Mouse (Mus musculus): ENCODE results near the gene Uggt2.

Gene Uggt2

DNA sequence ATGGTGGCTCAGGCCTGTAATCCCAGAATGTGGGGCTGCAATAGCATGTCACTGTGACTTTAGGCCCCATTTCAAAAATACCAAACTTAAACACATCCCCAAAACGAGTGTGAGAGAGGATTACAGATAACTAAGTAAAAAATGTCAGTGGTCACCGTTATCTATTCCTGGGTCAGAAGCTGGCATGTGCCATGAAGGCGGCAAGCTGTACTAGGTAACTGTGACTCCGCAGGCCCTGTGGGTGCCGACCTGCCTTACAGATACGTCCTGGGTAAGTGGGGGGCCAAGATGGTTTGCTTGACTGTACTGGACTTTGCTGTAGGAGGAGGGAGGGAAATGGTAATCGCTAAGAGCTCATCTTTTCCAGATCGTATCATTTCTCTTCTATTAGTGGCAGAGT is 118.3 kb downstream of the Uggt2 start:
- no peak for DNase-seq (ENCODE audit: low read depth)

DNA sequence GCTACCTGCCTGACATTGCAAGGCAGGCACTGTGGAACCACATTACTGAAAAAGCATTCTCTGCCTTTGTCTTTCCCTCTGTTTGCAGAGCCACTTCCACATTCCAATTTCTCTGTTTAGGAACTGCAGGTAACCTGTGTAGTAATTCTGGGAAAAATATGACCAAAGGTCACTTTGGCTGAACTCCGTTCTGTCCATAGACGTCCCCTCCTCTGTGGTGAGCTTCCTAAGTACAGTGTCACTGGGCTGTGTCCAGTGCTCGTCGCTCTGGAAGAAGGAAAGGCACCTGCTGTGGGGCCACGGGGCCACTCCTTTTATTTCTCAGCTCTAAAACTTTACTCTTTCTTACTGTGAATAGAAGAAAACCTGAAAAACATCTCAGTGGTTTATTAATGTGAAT is 118.9 kb downstream of the Uggt2 start:
- DNase-seq (ENCODE audit: low read depth), result no peak

DNA sequence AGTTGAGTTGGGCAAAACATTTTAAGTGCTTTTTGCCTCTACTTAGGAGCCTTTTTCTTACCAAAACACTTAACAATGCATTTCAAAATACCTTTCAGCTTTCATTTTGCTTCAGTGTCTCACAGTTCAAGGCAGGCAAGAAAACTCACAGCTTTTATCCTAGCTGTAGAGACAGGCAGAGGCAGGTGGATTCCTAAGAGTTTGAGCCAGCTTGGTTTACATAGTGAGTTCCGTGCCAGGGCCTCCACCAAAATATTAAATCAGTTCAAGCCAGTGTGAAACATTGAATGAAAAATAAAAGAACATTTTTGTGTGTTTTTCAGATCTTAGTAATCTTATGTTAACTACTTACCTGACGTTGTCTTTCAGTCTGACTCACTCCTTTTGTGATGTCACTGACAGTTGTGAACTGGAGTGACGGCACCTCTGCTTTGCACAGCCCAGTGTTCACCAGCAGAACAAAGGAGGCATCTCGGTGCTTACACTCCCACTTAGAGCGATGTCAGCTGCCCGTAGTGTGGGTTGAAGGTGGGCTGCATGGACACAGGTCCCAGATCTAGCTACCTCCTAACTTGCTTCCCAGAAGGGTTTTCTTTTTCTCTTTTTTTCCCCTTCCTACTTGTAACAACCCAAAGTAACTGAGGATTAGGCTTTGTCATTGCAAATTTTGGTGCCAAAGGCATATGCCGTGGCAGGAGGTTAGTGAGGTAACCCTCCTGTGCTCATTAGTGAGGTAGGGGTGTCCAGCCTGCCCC is 119.5 kb downstream of the Uggt2 start:
- DNase-seq (ENCODE audit: low read depth), result no peak

DNA sequence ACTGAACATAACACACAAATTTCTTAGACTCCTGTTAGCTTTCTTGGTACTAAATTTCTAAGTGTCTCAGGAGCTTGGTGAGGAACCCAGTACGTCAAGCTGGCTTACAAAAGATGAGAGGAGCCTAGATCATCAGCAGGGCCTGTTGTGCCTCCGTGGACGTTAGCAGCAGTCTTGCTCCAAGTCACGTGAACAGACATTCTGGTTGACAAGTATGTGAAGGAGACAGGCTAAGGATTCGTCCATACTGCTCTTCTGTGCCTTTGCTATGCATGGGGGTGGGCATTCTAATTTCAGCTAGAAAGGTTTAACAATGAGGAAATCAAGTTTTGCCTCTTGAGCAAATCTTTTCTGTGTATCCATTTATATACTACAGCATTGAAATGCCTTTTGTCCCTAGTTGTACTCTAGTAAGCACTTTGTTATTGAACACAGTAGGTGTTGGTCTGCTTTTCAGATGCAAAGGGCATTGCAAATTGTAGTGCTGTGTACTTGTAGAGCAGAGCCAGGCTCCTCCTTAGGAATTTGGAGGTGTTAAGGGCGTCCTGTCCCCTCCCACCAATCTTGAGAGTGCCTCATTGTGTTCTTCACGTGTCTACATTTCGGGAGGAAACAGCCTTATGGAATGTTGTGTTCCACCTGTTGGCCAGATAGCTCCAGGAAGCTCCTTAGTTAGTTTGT is 122.0 kb downstream of the Uggt2 start:
- no peak for DNase-seq (ENCODE audit: low read depth)

DNA sequence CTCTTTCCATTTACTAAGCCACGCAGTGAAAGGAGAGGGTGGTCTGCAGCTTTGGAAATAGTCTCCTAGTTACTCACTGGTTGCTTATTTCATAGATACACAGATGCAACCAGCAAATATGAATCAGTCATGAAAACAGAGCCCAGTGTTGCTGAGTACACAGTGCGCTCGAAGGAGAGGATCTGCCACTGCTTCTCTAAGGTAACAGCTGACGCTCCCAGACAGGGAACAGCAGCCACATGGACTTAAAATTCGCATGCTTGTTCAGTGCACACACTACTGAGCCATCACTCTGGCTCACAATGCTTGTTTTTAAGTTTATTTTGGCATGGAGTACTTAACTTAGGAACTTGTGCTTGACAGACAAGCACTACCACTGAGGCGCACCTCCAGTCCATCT is 127.0 kb downstream of the Uggt2 start:
- DNase-seq (ENCODE audit: low read depth), result no peak

DNA sequence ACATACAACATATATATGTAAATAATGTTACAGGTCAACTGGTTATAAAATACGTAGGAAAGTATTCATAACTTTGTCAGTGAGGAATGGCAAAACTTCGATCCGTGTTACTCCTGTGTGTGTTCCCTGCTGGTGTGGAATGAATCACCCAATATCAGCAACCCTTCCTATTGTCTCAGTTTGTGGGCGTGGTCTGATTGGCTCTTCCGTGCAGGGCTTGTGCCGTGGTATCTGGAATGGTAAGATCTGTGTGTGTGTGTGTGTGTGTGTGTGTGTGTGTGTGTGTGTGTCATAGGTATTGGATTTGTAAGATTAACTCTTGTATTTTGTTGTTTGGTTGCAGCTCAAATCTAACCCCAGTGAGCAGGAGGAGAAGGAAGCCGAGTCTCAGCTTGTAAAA is 131.6 kb downstream of the Uggt2 start:
- DNase-seq (ENCODE audit: low read depth), result no peak

DNA sequence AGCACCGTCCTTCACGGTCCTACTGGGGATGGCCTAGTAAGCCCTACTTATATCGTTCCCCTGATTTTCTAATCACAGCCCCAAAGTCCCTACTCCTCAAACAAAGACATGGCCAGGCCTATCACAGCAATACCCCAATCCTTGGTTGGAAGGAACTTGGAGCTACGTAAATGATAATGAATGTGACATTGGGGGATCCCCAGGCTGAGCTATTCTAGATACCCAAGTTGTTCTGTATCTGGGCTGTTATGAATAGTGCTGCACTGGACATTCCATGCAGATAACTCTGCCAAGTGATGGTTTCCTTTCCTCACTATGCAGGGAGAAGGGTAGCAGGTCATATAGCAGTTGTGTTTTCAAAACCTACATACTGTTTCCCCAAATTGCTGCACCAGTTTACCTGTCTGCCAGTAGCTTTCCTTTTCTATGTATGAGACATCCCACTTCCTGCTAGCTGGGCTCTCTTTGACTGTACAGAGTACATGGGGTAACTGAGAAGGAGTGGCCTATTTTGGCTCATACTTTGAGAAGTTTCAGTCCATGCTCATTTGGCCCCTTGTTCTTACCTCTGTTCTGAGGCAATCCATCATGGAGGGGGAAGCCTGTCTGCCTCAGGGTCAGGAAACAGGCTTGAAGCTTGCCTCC is 133.8 kb downstream of the Uggt2 start:
- no peak for DNase-seq (ENCODE audit: low read depth)

DNA sequence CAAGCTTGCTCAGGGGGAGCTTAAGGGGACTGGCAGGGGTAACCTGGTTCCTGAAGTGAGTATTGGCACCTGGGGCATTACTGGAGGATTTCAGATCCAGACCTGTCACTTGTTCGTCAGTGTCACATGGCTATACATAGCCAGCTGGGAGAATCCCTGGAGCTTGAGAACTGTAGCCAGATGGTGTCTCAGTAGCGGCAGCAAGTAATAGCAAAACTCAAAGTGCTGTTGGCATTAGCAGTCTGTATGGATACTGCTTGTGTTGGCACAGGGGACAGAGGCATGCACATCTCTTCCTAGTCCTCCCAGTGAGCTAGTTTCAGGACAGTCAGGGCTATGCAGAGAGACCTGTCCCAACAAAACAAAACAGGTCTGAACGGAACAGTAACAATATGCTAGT is 141.2 kb downstream of the Uggt2 start:
- no peak for DNase-seq (ENCODE audit: low read depth)

DNA sequence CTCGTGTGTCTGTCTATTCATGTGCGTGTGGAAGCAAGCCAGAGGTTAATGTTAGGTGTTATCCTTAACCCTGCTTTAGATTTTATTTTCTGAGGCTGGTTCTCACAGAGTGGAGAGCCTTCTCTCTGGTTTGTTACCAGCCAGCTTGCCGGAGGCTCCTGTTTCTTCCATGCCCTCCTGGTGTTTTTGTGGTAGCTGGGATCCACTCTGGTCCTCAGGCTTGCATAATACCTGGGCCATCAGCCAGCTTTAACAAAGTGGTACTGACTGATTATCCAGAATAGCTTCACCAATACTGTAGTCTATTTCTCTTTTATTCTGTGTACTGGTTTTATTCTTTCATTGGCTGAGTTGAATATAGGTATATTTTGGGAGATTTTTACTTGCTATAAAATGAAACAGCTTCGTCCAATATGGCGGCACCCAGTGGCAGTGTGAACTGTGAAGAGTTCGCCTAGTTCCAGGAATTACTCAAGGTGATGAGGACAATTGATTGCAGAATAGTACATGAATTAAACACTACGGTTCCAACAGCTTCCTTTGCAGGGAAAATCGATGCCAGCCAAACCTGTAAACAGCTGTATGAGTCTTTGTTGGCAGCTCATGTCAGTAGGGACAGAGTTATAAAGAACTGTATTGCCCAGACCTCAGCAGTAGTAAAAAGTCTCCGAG is 147.2 kb downstream of the Uggt2 start:
- no peak for DNase-seq (ENCODE audit: low read depth)

DNA sequence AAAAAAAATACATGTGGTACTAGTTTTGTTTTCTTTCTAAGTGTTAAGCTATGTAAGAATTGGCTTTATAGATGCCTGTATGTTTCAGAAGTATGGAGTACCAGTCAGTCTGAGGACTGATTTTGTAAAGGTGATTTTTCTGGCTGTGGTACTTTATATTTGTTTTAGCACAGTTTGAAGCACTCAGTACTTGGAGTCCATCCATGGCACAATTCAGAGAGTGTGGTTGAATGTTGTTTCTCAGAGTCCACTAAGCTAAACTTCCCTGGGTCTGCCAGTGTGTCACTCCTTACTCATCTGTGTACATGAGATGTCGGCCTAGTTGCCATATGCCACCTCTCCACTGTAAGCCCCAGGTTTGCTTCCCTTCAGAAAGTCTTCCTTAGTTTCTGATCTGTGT is 150.4 kb downstream of the Uggt2 start:
- no peak for DNase-seq (ENCODE audit: low read depth)

DNA sequence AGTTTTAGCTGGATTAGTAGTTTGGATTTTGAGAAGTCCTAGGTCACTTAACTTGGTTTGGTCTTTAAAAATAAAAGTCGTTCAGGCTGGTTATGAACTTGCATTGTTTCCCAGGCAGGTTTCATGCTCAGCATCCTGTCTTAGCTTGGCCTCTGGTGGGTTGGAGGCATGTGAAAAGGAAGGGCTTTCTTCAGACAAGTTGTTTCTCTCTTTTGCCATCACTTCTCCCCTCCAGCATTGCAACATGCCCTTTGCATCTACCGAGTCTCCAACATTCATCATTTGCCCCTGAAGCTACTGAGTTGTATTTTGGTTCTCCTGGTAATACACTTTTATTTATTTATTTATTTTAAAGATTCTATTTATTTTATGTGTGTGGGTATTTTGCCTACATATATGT is 154.5 kb downstream of the Uggt2 start:
- no peak for DNase-seq (ENCODE audit: low read depth)

DNA sequence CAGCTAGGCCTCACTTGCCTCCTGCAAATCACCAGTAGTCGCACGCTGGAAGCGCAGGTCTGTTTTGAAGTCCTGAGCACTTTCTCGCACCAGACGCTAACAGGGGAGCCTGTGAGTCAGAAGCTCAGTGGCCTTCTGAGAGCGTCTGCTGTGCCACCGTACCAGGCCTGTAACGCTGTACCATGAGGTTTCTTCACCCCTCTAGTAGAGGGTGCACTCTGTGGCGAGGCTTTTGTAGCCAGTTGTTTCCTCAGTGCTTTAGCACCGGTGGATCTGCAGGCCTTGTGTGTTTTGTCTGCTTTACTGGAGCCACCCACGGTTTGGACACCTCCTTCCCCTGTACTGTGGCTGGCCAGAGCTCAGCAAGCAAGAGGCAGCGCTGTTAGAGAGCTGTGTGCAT is 157.2 kb downstream of the Uggt2 start:
- no peak for DNase-seq (ENCODE audit: low read depth)

DNA sequence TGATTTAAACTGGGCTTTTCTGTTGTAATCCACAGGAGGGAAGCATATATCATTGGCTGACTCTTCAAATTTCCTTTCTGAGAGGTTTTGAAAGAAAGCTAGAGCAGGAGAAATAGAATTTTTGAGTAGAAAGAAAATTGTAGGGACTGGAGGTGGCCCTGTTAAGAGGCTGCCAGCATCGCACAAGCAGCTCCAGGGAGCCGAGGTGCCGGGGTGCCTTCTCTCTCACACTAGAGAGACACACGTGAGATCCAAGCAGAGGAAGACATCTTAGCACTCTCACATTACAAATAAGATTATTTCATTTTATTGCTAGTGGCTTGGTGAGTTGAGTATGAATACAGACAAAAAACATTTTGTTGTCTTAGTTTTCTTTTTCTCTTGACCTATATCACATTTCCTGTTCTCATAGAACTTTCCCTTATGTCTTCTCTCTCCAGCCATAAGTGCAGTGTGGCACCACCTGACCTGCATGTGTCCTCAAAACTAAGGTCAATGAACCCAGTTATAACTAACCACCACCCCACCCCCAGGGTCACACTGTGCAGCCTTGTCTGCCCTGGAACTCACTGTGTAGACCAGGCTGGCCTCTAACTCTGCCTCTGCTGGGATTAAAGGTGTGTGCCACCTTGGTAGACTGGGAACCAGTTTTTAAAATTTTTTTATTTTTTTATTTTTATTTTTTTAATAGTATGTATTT is 158.3 kb downstream of the Uggt2 start:
- DNase-seq (ENCODE audit: low read depth), result no peak

DNA sequence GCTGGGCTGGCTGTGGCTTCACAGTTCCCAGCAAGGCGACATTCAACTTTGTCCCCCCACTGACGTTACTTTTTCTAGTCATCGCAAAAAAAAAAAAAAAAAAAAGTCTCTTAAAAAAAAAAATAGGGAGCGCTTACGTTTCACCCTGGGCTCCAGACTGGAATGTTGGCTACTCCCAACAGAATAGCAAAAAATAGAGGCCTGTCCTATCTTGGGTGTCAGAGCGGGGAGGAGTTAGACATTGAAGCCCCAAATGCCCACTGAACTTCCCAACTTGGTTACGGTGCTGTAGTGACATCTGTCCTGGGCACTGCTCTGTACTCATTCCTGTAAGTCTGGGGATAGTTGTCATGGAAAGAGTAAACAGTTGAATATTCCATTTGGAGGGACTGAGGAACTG is 160.7 kb downstream of the Uggt2 start:
- peak; percentile 27 for DNase-seq (ENCODE audit: low read depth)

DNA sequence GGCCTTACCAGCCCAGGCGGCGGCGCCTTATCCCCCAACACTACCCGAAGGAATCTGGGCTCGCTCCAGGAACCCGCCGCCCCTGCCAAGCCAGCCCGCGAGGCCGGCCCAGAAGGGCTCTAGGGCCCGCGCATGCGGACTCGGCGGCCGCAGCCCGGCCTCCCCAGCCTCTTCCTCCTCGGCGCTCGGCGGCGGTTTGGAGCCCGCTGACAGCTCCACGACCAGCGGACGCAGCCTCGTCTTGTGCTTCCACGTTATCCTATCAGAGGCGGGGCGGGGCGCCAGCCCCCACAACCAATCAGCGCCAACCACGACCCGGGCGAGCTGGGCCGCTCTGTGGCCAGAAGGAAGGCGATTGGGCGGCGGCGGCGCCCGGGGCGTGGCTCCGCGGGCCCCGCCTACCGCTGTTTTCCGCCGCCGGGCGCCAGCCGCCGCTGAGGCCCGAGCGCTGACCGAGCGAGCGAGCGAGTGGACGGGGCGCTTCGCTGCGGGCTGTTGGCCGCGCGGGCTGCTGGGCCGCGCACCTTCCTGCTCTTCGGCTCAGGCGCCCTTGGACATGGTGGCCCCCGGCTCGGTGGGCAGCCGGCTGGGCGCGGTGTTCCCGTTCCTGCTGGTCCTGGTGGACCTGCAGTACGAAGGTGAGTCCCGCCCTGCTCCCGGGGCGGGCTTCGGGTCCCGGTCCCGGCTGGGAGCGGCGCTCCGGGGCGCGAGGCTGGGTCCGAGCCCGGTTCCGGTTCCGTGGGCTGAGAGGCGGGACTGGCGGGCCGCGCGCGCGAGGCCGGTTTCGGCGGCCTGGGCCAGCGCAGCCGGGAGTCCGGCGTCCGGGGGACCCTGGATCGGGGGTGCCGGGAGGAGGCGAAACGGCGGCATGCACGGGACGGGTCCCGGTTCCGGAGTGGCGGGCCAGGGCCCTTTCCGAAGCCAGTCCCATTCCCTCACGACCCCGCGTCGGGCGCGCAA is 161.4 kb downstream of the Uggt2 start, which contains the start of gene Dnajc3:
Dnajc3 (plus strand) TSS at position 444 of the 960 bp plus-strand sequence.
- DNase-seq (ENCODE audit: low read depth), result peak; percentile 93

DNA sequence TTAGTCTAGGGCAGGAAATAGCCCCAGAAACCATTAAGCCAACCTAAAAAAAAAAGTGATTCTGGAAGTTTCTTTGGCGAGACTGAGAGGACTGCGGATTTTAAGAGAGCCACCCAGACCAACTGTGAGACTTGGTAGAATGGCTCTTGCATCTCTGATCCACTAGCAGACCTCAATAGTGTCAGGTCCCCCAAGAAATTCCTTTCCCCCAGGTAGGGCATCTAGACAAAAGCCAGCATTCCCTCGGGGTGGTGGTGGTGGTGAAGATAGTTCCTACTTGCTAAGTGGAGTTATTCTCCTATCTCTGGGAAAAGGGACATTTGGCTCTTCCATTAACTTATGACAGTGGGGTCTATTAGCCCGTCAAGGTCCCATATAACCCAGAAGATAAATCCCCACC is 162.3 kb downstream of the Uggt2 start:
- no peak for DNase-seq (ENCODE audit: low read depth)

DNA sequence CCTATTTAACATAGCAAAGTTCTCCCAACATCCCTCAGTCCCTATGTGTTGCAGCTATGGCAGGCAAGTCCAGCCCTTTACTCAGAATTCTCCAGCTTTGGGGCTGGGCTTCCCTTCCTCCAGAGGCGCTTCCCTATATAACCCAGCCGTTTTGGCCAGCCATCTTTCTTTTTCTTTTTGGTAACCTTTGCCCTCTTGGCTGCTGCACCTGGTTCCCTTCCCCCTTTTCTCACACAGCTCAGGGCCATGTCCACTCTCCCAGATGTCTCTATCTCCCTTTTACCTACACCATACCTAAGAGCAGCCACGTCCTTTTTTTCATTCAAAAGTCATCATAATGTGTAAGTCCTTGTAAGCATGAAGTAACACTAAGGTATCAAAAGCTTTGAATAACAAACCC is 163.0 kb downstream of the Uggt2 start:
- DNase-seq (ENCODE audit: low read depth), result no peak
